Mouse (Mus musculus) gastrocnemius, postnatal 36 days (tissue): ENCODE results near the gene Psmb9. TPM values are rescaled to one million over a fixed set of nuclear protein-coding genes. Genes with fewer than 3 reads are reported as not detected.
"Not testable (repeated sequence)": the region's sequence is repeated elsewhere in the genome, so short reads cannot be mapped to it uniquely, and the experiment has no call there.

Experiments used
- DNase-seq, 2 experiments: peaks; one replicate each; pipeline ENCODE4 v3.0.0; 2022
- intact Hi-C: fragments of 180-260 bp; cut with DNase I; formaldehyde crosslinking; loops from one replicate; pipeline ENCODE4 v1.15.1; 2025
- long read RNA-seq, 2 experiments: library from polyadenylated mRNA; stranded (forward); transcript quantifications; one replicate each; pipeline ENCODE4 v2.0.0; 2021
- total RNA-seq, 2 experiments: library from RNA; stranded (reverse); gene quantifications; 2 replicates each; pipeline ENCODE4 v1.2.3; 2021

Psmb9 gene
- 1 to 10 TPM; 1.0 to 1.9 TPM for total RNA-seq
- long read RNA-seq, experiment 1, partial matches to known transcripts = 0 of 1 reads
- long read RNA-seq, experiment 1, other reads (novel, unspliced or antisense) = 0 of 1 reads
- long read RNA-seq, experiment 2, partial matches to known transcripts = 1 of 2 reads
- long read RNA-seq, experiment 2, other reads (novel, unspliced or antisense) = 0 of 2 reads

- intact Hi-C loops = no loop called here
- peak; percentile 96 to 98 for DNase-seq
Measured at GRCm38 (mm10) chr17:34187261-34187916, at the start of gene Psmb9, which contains the start of gene Tap1. Gene Psmb9 (minus strand): TSS chr17:34187764. Gene Tap1 (plus strand): TSS chr17:34187553.

DNA sequence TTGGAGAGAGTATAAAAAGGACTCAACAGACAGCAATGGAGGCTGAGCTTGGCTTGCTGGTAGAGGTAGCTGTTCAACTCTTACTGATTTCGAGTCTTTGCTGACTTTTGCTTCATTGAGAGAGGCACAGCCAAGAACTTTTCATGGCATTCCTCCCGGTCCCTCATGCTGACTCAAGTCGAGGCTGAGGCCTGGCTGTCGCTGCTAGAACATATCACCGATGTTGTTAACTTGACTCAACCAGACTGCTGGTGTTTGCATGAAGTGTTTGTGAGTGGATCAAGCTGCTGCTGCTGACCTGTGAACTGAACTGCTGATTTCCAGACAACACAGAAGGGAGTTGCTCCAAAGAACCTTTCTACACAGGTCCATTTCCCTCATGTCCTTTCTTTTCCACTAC, 49.1 kb upstream of the Psmb9 start:
- intact Hi-C loops = loop anchor here (10.0 kb wide), 1 partner anchor 162 kb away; no protein-coding TSS in a partner anchor
- DNase-seq = no peak

DNA sequence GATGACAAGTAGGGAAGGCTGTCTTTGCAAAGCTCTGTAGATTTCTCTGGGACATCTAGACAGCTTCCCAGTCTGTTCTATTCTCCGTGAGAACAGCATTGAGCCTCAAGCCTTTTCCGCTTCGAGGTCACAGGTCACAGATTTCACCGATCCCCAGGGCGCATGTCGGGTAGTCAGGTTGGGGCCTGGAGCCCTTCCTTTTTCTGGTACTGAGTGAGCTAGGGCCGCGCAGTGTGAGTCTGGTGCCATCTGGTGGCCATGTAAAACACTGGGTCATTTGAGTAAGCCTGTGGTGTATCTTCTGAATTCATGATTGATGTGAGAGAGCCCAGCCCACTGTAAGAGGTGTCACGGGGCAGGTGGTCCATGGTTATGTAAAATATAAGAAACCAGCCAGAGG, 47.4 kb upstream of the Psmb9 start:
- peak; percentile 72 for DNase-seq
- intact Hi-C loops = loop anchor here (1.0 to 10.0 kb wide), 2 partner anchors 65 to 160 kb away; no protein-coding TSS in a partner anchor

DNA sequence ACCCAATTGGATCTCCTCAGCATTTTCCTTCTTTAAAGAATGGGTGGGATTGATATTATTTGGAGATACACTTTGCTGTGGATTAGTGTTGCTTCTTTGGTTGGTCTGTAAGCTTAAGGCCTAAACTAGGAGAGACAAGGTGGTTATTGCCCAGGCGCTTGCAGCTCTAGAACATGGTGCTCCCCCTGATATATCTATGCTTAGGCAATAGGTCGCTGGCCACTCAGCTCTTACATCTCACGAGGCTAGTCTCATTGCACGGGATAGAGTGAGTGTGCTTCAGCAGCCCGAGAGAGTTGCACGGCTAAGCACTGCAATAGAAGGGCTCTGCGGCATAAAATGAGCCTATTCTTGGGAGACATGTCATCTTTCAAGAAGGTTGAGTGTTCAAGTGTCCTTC, 44.5 kb upstream of the Psmb9 start:
- DNase-seq = not testable (repeated sequence)
- intact Hi-C loops = loop anchor here (10.0 kb wide), 1 partner anchor 157 kb away; no protein-coding TSS in a partner anchor

DNA sequence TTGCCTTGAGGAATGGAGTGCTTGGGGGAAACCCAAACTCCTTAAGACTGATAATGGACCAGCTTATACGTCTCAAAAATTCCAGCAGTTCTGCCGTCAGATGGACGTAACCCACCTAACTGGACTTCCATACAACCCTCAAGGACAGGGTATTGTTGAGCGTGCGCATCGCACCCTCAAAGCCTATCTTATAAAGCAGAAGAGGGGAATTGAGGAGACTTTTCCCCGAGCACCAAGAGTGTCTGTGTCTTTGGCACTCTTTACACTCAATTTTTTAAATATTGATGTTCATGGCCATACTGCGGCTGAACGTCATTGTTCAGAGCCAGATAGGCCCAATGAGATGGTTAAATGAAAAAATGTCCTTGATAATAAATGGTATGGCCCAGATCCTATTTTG, 43.4 kb upstream of the Psmb9 start:
- intact Hi-C loops = loop anchor here (10.0 kb wide), 1 partner anchor 156 kb away; no protein-coding TSS in a partner anchor
- DNase-seq = not testable (repeated sequence)

DNA sequence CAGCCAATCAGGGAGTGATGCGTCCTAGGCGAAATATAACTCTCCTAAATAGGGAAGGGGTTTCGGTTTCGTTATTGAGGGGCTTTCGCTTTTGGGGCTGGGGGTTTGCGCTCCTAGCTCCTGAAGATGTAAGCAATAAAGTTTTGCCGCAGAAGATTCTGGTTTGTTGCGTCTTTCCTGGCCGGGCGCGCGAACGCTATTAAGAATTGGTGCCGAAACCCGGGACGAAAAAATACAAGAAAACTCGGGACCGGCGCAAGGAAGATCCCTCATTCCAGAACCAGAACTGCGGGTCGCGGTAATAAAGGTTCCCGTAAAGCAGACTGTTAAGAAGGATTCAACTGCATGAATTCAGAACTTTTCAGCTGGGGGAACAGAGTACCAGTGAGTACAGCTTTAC, 38.3 kb upstream of the Psmb9 start:
- DNase-seq, intact Hi-C loops: not testable (repeated sequence)

DNA sequence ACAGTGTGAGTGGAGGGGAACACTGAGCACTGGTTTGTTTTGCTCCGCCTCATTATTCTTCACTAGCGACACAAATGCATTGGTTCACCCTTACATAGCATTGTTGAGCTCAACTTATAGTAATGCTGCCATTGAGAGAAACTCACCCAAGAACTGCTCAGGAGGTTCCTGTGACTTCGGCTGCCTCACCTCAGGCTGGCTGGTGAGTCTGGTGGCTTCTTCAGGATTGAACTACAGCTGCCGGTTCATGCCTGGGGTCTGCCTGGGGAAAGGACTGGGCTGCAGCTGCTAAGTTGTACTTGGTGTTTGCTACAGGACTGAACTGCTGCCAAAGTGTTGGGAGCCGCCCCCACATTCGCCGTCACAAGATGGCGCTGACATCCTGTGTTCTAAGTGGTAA, 37.9 kb upstream of the Psmb9 start:
- intact Hi-C loops = no loop called here
- DNase-seq = no peak

DNA sequence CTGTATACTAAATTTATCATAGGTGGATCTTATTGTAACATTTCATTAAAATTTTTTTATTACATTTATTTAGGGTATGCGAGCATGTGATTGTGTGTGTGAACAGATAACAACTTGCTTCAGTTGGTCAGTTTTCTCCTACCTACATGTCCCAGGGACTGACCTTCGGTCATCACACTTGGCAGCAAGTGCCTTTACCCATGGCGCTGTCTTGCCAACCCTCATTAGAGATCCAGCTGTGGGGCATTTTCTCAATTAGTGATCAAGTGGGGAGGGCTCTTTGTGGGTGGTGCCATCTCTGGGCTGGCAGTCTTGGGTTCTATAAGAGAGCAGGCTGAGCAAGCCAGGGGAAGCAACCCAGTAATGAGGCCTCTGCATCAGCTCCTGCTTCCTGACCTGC, 37.3 kb upstream of the Psmb9 start:
- intact Hi-C loops = no loop called here
- DNase-seq = no peak

DNA sequence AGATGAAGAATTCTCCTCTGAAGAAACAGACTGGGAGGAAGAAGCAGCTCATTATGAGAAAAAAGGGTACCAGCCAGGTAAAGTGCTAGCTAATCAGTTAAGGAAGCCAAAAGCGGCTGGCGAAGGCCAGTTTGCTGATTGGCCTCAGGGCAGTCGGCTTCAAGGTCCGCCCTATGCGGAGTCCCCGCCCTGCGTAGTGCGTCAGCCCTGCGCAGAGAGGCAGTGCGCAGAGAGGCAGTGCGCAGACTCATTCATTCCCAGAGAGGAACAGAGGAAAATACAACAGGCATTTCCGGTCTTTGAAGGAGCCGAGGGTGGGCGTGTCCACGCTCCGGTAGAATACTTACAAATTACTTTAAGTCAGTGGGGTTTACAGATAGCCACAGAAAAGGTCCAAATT, 32.8 kb upstream of the Psmb9 start:
- intact Hi-C loops, DNase-seq: not testable (repeated sequence)

DNA sequence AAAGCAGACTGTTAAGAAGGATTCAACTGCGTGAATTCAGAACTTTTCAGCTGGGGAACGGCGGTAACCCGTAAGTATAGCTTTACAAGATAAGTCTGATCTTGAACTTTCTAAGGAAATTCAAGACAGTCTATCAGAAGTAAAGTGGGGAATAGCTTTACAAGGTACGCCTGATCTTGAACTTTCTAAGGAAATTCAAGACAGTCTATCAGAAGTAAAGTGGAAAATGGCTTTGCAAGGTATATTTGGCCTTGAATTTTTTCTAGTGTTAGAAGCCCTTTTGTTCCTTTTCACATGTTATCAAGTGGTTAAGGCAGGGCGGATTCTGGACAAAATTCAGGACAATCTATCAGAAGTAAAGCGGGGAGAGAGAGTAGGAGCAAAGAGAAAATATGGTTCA, 32.2 kb upstream of the Psmb9 start:
- DNase-seq, intact Hi-C loops: not testable (repeated sequence)

DNA sequence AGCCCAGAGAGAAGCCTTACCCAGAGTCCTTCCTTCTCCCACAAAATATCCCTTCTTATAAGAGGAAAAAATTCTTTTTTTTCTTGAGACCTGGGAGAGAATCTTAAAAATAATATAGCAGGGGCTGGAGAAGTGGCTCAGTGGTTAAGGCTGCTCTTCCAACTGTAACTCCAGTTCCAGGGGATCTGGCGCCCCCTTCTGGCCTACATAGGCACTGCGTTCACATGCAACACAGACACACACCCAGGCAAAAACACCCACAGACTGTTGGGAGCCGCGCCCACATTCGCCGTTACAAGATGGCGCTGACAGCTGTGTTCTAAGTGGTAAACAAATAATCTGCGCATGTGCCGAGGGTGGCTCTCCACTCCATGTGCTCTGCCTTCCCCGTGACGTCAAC, 31.5 kb upstream of the Psmb9 start:
- intact Hi-C loops = not testable (repeated sequence)
- peak in 1 of 2 experiments; percentile 56 for DNase-seq

- intact Hi-C loops = no loop called here
- DNase-seq = peak; percentile 65 to 71
Measured at GRCm38 (mm10) chr17:34218675-34219074, 31.1 kb upstream of the Psmb9 start.

GRCm38 (mm10) chr17:34217986-34218385, 30.4 kb upstream of the Psmb9 start:
- DNase-seq = no peak
- intact Hi-C loops = no loop called here

DNA sequence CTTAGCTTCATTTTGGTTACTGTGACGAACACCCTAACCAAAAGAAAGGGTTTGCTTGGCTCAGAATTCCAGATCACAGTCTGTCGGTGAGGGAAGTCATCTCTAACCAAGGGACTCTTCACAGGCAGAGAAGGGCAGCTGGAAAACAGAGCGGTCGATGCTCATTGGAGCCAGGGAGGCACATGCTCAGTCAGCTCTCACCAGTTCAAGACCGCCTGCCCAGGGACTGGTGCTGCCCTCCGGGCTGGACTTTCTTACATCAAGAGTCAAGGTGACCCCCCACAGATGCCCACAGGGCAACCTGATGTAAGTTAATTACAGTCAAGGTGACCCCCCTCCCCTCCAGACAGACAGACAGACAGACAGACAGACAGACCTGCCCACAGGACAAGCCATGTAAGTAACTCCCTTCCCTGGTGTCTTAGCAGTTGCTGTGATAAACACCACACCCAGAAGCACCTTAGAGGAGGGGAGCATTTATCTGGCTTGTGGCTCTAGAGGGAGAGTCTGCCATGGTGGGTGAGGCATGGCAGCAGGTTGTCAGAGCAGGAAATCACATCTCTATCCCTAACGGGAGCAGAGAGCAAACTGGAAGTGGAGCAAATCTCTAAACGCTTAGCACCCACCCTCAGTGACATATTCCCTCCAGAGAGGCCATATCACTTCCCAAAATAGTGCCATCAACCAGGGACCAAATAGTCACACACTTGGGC, 29.8 kb upstream of the Psmb9 start:
- no peak for DNase-seq
- intact Hi-C loops = no loop called here

DNA sequence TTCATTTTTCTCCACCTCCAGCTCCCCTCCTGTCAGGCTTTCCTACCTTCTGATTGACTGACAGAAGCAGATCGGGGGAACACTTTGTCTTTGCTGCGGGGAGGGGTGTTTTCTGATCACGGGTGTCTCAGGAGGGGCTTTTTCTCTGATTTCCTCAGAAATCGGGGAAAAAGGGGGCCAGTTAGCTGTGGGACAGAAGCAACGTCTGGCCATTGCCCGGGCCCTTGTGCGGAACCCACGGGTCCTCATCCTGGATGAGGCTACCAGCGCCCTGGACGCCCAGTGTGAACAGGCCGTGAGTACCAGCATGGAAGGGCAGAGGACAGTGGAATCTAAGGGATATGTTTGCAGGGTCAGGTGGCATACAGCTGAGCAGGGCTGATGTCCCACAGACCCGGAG, 27.6 kb upstream of the Psmb9 start:
- intact Hi-C loops = no loop called here
- DNase-seq = no peak

- intact Hi-C loops = no loop called here
Measured at GRCm38 (mm10) chr17:34213936-34214335, 26.4 kb upstream of the Psmb9 start.

GRCm38 (mm10) chr17:34211746-34212365, 24.3 kb upstream of the Psmb9 start:
- intact Hi-C loops = no loop called here
- no peak for DNase-seq

More at GRCm38 (mm10) chr17:34213936-34214335, 26.4 kb upstream of the Psmb9 start:
- no peak for DNase-seq

GRCm38 (mm10) chr17:34210599-34210998, 23.0 kb upstream of the Psmb9 start:
- DNase-seq = no peak
- intact Hi-C loops = no loop called here

GRCm38 (mm10) chr17:34209680-34210079, 22.1 kb upstream of the Psmb9 start:
- intact Hi-C loops = no loop called here
- no peak for DNase-seq

DNA sequence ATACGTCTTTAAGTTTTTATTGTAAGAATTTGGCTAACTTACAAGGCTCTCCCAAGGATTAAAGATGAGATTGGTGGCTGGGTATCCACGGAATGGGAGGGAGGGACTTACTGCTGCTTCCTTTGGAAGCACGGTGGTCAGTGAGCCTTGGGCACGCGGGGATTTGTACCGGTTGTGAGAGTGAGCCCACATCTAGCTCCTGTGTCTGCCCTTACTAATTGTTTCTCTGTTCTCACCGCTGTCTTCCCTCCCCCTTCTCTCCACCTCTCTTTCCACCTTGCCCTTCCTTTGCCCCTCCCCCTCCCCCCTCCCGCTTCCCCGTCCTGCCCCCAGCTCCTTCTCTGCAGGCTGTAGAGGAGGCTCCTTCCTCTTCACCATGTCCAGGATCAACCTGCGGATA, 20.9 kb upstream of the Psmb9 start:
- intact Hi-C loops = no loop called here
- DNase-seq = no peak

DNA sequence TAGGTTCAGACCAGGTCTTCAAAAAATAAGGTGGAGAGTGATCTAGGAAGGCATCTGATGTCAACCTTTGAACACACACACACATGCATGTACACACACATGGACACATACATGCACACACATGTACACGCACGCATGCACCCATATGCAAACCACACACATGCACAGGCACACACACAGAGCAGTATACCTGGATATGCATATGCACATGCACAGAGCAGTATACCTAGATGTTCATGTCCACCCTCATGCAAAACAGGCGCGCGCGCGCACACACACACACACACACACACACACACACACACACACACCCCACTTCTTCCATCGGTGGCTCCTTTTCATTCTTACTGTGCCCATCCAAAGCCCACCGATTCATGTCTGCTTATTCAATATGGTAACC, 20.3 kb upstream of the Psmb9 start:
- intact Hi-C loops = no loop called here
- no peak for DNase-seq
